Mouse (Mus musculus) CD8-positive naive resting alpha-beta T cell, adult 57 days (primary cell): ENCODE measurements around the gene Gm11492. TPM values are rescaled to one million over a fixed set of nuclear protein-coding genes. Genes with fewer than 3 reads are reported as not detected.

Source experiments
- total RNA-seq: library from RNA; stranded (reverse); gene quantifications from one replicate; pipeline ENCODE4 v1.2.4, GENCODE M21; 2023

Gm11492 gene
- total RNA-seq, result not detected

GRCm38 (mm10) chr11:87566501-87566900 is at the start of gene Gm11492:
Gm11492 (plus strand) TSS chr11:87566653.

GRCm38 (mm10) chr11:87568255-87568953 is 2.0 kb downstream of the Gm11492 start, which contains the start of gene Sept4:
Sept4 (plus strand) TSS chr11:87568903.

GRCm38 (mm10) chr11:87591526-87592353 is 25.3 kb downstream of the Gm11492 start, which contains the start of gene Mtmr4:
Mtmr4 (plus strand) TSS chr11:87592162.

GRCm38 (mm10) chr11:87616790-87617474 is 50.5 kb downstream of the Gm11492 start, which contains the start of gene Hsf5:
Hsf5 (plus strand) TSS chr11:87617164.

Other genes with a start within 250 kb of the Gm11492 start
- gene Ppm1e, start 207.6 kb upstream of the Gm11492 start, total RNA-seq, result 1.4 TPM
- gene Rad51c, start 161.7 kb upstream of the Gm11492 start, total RNA-seq, result 2.0 TPM
- 1.1 TPM for gene Tex14, start 161.6 kb upstream of the Gm11492 start, total RNA-seq
- gene Sept4, start 2.2 kb downstream of the Gm11492 start, total RNA-seq, result 2.9 TPM
- 21.9 TPM for gene Mtmr4, start 25.5 kb downstream of the Gm11492 start, total RNA-seq
- 0.15 TPM for gene Hsf5, start 50.5 kb downstream of the Gm11492 start, total RNA-seq
- 2.1 TPM for gene Rnf43, start 96.1 kb downstream of the Gm11492 start, total RNA-seq
- gene Supt4a, start 170.9 kb downstream of the Gm11492 start, total RNA-seq, result 135 TPM
- gene Tspoap1, start 193.9 kb downstream of the Gm11492 start, total RNA-seq, result 5.5 TPM
- 0.80 TPM for gene Mpo, start 226.9 kb downstream of the Gm11492 start, total RNA-seq